Mouse (Mus musculus): ENCODE measurements around the gene Ror1. TPM values are rescaled to one million over a fixed set of nuclear protein-coding genes. Genes with fewer than 3 reads are reported as not detected.
A peak's percentile ranks its signal among the peaks of the same experiment; 100 is the strongest.

Gene Ror1
- polyA plus RNA-seq (2012; rRNA removed), result 0.83 and 1.6 TPM in 2 replicates

DNA sequence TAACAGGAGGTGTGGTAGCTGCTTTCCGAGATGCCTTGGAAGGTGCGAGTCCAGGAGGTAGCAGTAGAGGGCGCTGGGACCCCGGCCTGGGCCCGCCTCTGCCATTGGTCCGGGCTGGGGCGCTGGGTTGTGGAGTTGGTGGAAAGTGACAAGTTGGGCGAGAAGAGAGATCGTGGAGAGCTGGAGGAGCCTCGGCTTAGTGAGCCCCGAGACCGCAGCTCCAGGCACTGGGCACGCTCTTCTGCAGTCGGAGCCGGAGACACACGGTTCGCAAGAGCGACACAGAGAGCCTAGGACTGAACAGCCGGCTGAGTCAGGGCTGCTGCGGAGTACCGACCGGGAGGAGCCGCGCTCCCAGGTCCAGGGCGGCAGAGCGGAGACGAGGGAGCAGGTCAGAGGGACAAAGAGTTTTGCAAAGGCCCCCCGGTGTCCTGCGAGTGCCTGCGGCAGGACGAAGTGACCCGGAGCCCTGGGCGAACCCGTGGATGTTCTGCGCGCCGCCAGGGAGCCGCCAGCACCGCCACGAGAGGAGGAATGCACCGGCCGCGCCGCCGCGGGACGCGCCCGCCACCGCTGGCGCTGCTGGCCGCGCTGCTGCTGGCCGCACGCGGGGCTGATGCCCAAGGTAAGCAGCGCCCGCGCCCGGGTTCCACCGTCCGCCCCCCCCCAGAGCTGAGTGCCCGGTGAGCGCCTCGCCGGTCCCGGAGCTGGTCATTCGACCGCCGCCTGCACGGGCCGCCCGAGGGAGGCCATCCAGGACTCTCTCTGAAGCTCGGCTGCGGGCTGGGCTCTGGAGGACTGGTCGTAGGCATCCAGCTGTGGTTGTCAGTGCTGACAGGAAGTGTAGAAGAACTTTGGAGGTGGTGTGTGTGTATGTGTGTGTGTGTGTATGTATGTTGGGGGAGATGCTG lies at the start of gene Ror1:
Ror1 (plus strand) TSS at position 107 of the 911 bp plus-strand sequence.
- peak; percentile 89 for DNase-seq (ENCODE audit: low read depth)
- TF ChIP-seq POLR2A (IDR thresholded peaks at IDR 0.05; ENCODE audit: borderline replicate concordance, extremely low read depth, insufficient read depth, insufficient read length, poor library complexity, severe bottlenecking) (no peak), CTCF (IDR thresholded peaks at IDR 0.05; ENCODE audit: borderline replicate concordance, extremely low read depth, insufficient read depth, insufficient read length) (peak; percentile 84)

DNA sequence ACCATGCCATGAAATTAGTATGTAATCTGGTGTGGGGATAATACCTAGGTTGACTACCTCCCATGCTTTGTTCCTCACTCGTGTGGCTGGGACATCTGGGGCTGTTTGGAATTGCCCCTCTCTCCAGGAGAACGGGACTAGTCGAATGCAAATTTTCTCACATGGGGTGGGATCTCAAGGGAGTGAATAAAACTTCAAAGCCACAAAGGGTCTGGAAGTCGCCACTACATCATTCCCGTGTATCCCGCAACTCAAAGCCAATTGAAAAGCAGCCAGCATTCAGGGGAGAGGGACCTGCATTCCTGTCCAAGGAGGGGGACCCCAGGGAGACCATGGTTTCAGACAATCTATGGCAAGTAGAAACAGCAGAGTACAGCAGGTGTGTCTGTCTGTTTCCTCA lies 48.5 kb upstream of the Ror1 start:
- TF ChIP-seq POLR2A (IDR thresholded peaks at IDR 0.05; ENCODE audit: borderline replicate concordance, extremely low read depth, insufficient read depth, insufficient read length, poor library complexity, severe bottlenecking), result no peak
- no peak for TF ChIP-seq CTCF (IDR thresholded peaks at IDR 0.05; ENCODE audit: borderline replicate concordance, extremely low read depth, insufficient read depth, insufficient read length)
- no peak for DNase-seq (ENCODE audit: low read depth)

DNA sequence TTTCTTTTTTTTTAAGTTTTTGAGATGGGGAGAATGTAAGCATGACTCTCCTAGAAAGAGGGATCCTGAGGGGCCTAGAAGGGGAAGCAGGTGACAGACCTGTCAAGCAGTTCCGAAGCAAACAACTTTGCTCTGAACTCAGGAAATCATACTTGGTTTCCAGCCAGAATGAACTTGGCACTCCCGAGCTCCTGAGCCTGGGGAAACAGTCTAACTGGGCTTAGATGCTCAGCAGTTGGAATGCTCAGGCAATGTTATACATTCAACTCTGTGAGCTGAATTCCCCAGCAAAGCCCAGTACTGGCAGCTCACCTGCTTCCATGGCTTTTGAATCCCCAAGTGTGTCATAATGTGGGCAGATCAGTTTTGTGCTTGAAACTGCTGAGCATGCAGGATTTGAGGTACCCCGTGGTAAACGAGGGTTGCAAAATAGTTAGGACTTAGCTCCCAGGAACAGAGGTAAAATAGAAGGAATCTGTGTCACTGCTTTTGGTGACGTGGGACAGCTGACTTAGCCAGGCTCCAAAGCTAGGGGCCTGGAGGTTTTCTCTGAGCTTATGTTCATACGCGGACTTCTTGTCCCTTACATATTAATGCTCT lies 47.1 kb upstream of the Ror1 start:
- no peak for TF ChIP-seq CTCF (IDR thresholded peaks at IDR 0.05; ENCODE audit: borderline replicate concordance, extremely low read depth, insufficient read depth, insufficient read length)
- no peak for TF ChIP-seq POLR2A (IDR thresholded peaks at IDR 0.05; ENCODE audit: borderline replicate concordance, extremely low read depth, insufficient read depth, insufficient read length, poor library complexity, severe bottlenecking)

DNA sequence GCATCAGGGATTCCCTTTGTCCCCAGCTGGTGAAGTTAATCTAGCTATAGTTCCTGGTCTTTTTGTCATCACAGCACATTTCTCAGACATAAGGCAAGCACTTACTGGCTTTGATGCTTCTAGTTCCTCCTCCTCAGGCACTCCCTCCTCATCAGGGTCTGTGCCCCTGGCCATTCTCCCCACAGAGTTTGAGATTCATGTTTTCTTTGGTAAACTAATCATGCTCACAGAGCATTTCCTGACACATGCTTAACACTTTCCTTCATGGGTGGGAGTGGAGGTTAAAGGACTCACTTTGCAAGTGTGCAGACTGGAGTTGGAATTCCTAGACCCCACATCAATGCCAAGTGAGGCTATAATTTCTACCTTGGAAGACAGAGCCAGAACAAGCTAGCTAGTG lies 43.8 kb upstream of the Ror1 start:
- TF ChIP-seq POLR2A (IDR thresholded peaks at IDR 0.05; ENCODE audit: borderline replicate concordance, extremely low read depth, insufficient read depth, insufficient read length, poor library complexity, severe bottlenecking) (no peak), CTCF (IDR thresholded peaks at IDR 0.05; ENCODE audit: borderline replicate concordance, extremely low read depth, insufficient read depth, insufficient read length) (no peak)
- DNase-seq (ENCODE audit: low read depth), result no peak

More for the DNA sequence above, 47.1 kb upstream of the Ror1 start:
- peak; percentile 40 for DNase-seq (ENCODE audit: low read depth)

DNA sequence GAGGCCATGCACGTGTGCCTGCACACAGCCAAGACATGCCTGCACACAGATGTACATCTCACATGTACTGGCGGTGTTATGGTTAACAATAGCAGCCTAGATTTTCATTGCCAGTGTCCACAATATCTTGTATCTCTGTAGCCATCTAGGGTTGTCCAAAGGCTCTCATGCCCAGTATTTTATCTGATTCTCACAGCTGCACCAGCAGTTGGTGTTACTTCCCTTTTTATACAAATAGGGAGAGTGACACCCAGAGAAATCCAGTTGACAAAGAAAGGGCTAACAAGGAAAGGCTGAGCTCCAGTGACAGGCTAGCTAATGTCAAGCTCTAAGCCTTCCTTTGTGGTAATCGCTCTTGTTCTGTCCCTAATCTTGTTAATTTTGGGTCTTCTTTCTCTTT lies 43.3 kb upstream of the Ror1 start:
- no peak for DNase-seq (ENCODE audit: low read depth)
- TF ChIP-seq CTCF (IDR thresholded peaks at IDR 0.05; ENCODE audit: borderline replicate concordance, extremely low read depth, insufficient read depth, insufficient read length), result no peak
- TF ChIP-seq POLR2A (IDR thresholded peaks at IDR 0.05; ENCODE audit: borderline replicate concordance, extremely low read depth, insufficient read depth, insufficient read length, poor library complexity, severe bottlenecking), result no peak

DNA sequence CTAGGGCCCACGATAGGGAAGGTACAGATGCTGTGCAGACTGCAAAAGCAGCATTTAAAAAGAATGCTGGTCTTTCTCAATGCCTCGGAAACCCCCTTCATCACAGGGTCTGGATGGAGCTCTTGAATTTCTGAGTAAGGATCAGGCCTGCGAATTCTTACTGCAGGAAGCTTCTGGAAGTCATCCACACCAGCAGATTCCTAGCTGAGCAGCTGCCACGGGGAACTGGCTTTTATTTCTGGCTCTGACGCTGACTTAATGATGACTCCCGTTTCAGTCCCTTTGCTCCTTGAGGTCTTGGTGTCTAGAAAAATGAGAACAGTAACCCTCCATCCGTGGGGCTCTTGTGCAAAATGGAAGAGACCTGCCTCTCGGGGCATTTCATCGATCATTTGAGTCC lies 39.5 kb upstream of the Ror1 start:
- TF ChIP-seq POLR2A (IDR thresholded peaks at IDR 0.05; ENCODE audit: borderline replicate concordance, extremely low read depth, insufficient read depth, insufficient read length, poor library complexity, severe bottlenecking) (no peak), CTCF (IDR thresholded peaks at IDR 0.05; ENCODE audit: borderline replicate concordance, extremely low read depth, insufficient read depth, insufficient read length) (no peak)
- no peak for DNase-seq (ENCODE audit: low read depth)

DNA sequence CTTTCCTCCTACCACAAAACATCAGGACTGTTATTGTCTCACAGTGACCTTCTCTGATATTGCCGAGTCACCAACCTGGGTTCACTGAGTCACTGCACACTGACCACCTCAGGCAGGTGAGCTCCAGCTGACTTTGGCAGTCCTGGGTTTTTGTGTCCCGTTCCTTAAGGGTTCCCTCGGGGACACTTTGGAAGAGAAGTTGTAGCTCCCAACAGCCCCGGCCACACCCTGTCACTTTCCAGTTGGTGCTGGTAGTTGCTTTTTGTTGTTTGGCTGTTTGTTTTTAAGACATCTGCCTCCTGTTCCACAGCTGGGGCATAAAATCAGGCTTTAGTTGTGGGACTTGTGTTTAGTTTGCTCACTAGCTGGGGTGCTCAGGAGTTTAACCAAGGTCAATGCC lies 39.1 kb upstream of the Ror1 start:
- no peak for DNase-seq (ENCODE audit: low read depth)
- no peak for TF ChIP-seq CTCF (IDR thresholded peaks at IDR 0.05; ENCODE audit: borderline replicate concordance, extremely low read depth, insufficient read depth, insufficient read length)
- no peak for TF ChIP-seq POLR2A (IDR thresholded peaks at IDR 0.05; ENCODE audit: borderline replicate concordance, extremely low read depth, insufficient read depth, insufficient read length, poor library complexity, severe bottlenecking)

DNA sequence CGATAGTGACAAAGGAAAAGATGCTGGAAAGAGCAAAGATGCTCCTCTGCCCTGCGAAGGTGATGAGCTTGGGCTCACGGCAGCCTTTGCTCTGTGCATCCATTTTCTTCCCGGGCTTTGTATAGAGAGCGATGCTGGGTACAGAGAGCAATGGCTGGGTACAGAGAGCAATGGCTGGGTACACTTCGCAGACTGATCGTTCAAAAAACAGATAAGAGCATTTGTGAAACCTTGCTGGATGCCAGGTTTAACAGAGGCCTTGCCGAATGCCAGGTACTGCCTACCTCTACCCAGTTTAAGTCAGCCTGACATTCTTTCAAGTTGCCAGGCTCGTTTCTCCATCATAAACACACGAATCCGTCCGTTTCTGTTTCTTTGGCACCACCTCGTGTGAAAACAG lies 38.2 kb upstream of the Ror1 start:
- no peak for DNase-seq (ENCODE audit: low read depth)
- TF ChIP-seq POLR2A (IDR thresholded peaks at IDR 0.05; ENCODE audit: borderline replicate concordance, extremely low read depth, insufficient read depth, insufficient read length, poor library complexity, severe bottlenecking), result no peak
- TF ChIP-seq CTCF (IDR thresholded peaks at IDR 0.05; ENCODE audit: borderline replicate concordance, extremely low read depth, insufficient read depth, insufficient read length), result no peak

DNA sequence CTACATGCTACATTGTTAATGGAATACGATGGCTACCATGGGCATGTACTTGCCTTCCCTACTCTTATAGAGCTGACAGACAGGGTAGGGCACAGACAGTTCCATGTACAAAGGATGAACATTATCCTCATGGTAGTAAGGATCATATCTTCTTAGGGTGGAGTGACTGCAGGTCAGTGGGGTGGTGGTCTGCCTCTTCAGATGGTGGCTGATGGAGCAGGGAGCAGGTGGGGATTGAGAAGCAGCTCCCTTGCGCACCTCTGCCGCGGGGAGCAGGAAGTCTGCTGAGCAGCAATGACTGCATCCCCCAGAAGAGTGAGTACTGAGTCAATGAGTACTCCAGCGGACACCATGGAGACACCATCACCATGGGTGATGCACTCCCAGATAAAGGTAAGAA lies 37.0 kb upstream of the Ror1 start:
- DNase-seq (ENCODE audit: low read depth), result no peak
- TF ChIP-seq POLR2A (IDR thresholded peaks at IDR 0.05; ENCODE audit: borderline replicate concordance, extremely low read depth, insufficient read depth, insufficient read length, poor library complexity, severe bottlenecking) (no peak), CTCF (IDR thresholded peaks at IDR 0.05; ENCODE audit: borderline replicate concordance, extremely low read depth, insufficient read depth, insufficient read length) (no peak)

DNA sequence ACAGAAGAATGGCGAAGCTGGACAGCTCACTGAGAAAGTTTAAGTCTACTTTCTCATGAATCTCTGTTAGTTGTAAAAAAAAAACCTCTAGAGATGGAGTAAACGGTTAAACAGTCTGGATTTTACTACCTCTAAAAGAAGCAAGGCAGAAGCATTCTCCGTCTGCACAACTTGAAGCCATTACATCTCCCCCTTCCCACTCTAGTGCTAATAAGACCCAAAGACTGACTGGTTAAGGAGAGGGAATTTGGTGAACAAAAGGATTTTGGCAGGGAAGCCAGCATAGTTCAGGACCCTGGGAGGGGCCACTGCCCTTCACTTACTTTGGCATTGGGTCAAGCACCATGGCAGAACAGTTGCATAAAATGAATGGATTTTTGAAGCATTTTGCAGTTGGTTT lies 35.8 kb upstream of the Ror1 start:
- TF ChIP-seq POLR2A (IDR thresholded peaks at IDR 0.05; ENCODE audit: borderline replicate concordance, extremely low read depth, insufficient read depth, insufficient read length, poor library complexity, severe bottlenecking) (no peak), CTCF (IDR thresholded peaks at IDR 0.05; ENCODE audit: borderline replicate concordance, extremely low read depth, insufficient read depth, insufficient read length) (no peak)
- DNase-seq (ENCODE audit: low read depth), result peak; percentile 41

DNA sequence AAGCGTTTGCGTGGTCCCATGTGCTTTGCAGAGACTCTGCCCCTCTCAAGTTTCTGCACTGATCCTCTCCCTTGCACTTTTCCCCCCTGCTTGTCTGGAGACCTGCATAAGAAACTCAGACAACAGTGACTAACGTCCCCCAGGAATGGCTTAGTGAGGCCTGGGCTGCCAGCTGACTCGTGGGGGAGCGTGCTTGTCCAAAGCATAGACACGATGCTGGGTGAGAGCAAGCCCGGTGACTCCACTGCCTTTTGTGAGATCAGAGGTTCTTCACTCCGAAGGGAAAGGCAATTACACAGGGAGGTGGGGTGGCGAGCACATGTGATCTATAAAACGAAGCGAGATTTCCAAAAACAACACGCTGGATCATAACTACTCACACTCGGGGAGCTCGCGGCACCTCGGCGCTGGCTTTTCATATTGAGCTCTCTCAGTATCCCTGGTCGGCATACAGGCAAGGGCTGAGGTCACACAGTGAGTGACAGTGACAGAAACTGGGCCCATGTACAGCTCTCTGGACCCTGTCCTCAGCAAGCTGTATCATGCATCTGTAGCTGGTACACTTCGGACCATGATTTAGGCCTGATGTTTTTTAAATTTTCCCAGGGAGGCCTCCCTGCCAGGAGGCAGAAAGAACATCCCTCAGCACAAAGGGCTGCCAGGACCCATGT lies 34.1 kb upstream of the Ror1 start:
- no peak for TF ChIP-seq POLR2A (IDR thresholded peaks at IDR 0.05; ENCODE audit: borderline replicate concordance, extremely low read depth, insufficient read depth, insufficient read length, poor library complexity, severe bottlenecking)
- TF ChIP-seq CTCF (IDR thresholded peaks at IDR 0.05; ENCODE audit: borderline replicate concordance, extremely low read depth, insufficient read depth, insufficient read length), result no peak
- DNase-seq (ENCODE audit: low read depth), result no peak

All from brain, embryonic 14.5 days (tissue).